Mouse (Mus musculus) lung, embryonic 14.5 days (tissue): ENCODE data around the gene Dop1b. TPM values are rescaled to one million over a fixed set of nuclear protein-coding genes. Genes with fewer than 3 reads are reported as not detected.
"Not testable (repeated sequence)": the region's sequence is repeated elsewhere in the genome, so short reads cannot be mapped to it uniquely, and the experiment has no call there.

Source experiments
- ATAC-seq: fragments of 200-750 bp; cut with Nextera tagmentation; 2 replicates; pipeline ENCODE4 v1.8.0; 2017; ENCODE audit warnings: mild to moderate bottlenecking, moderate TSS enrichment, moderate library complexity; ENCODE audit not compliant: insufficient read depth
- DNase-seq: peaks from one replicate; pipeline ENCODE4 v3.0.0-alpha.2; 2015
- H3K27ac ChIP-seq: fragments of 300-500 bp; sonication (generic); 2 replicates; pipeline ENCODE4 v1.5.1; 2014; ENCODE audit warnings: low read depth, mild to moderate bottlenecking, moderate library complexity
- H3K27me3 ChIP-seq: fragments of 300-500 bp; sonication (generic); 2 replicates; pipeline ENCODE4 v1.6.1; 2014; ENCODE audit warnings: low read length, control low read depth; ENCODE audit not compliant: insufficient read depth
- H3K36me3 ChIP-seq: fragments of 300-500 bp; sonication (generic); 2 replicates; pipeline ENCODE4 v1.6.1; 2014; ENCODE audit warnings: control low read depth; ENCODE audit not compliant: insufficient read depth
- H3K4me1 ChIP-seq: fragments of 300-500 bp; sonication (generic); 2 replicates; pipeline ENCODE4 v1.6.1; 2014; ENCODE audit warnings: antibody characterized with exemption, control low read depth; ENCODE audit not compliant: insufficient read depth
- H3K4me2 ChIP-seq: fragments of 300-500 bp; sonication (generic); 2 replicates; pipeline ENCODE4 v1.6.1; 2014; ENCODE audit warnings: mild to moderate bottlenecking
- H3K4me3 ChIP-seq: fragments of 300-500 bp; sonication (generic); 2 replicates; pipeline ENCODE4 v1.5.1; 2014; ENCODE audit warnings: low read depth, low read length
- H3K9ac ChIP-seq: fragments of 300-500 bp; sonication (generic); 2 replicates; pipeline ENCODE4 v1.6.1; 2014
- H3K9me3 ChIP-seq: fragments of 300-500 bp; sonication (generic); 2 replicates; pipeline ENCODE4 v1.6.1; 2016; ENCODE audit warnings: low read depth, low read length, control low read depth
- CTCF ChIP-seq: IDR thresholded peaks from 2 replicates; pipeline ENCODE4 v1.5.1; 2016; ENCODE audit warnings: antibody characterized with exemption, low read depth
- WGBS: fragments of 180-500 bp; shearing (Covaris S2); extraction: QIAGEN DNeasy Blood & Tissue Kit; methylation state at CpG from one replicate; pipeline ENCODE4 v1.1.7; 2014; 5-methylcytosine and 5-hydroxymethylcytosine counted together
- polyA plus RNA-seq: library from polyadenylated mRNA; unstranded; fragments of >200 nt; fragmentation: Nextera tagmentation; extraction: Ambion mirVana; gene quantifications from 2 replicates; pipeline ENCODE4 v1.2.1, GENCODE M21; 2014

The Dop1b gene
- polyA plus RNA-seq, 1 experiment from 2014 or later: 13.4 TPM

GRCm38 (mm10) chr16:93826054-93826453 lies 114.3 kb downstream of the Dop1b start:
- H3K4me1 ChIP-seq: no peaks in the 10 kb centered on the region
- no peaks in the 10 kb centered on the region for H3K36me3 ChIP-seq
- H3K9ac ChIP-seq: no peak overlapping the region
- H3K27ac ChIP-seq: no peak overlapping the region
- ATAC-seq (no peak), DNase-seq (no peak)
- no peak for TF ChIP-seq CTCF
- no peaks in the 10 kb centered on the region for H3K27me3 ChIP-seq
- WGBS: 55% methylated on average over 11 of the region's 11 CpGs
- H3K9me3 ChIP-seq: peaks cover 3% of the 10 kb centered on the region; the same call in 1 of the 2 replicates
- H3K4me2 ChIP-seq: no peak overlapping the region
- H3K4me3 ChIP-seq: no peak overlapping the region

DNA sequence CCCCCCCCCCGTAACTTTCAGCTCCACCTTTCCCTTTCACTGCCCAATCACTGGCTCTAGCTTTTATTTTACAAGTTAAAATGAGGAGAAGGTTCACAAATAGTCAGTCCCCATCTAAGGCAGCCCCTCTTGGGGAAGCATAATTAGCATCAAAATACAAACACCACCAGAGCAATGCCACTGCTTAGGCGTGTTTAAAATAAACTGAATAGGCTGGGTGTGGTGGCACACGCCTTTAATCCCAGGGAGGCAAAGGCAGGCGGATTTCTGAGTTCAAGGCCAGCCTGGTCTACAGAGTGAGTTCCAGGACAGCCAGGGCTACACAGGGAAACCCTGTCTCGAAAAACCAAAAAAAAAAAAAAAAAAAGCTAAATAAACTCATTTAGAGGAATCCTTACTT lies 114.8 kb downstream of the Dop1b start:
- not testable (repeated sequence) for H3K36me3 ChIP-seq, H3K4me3 ChIP-seq, H3K4me2 ChIP-seq, H3K9me3 ChIP-seq, H3K4me1 ChIP-seq, ATAC-seq, DNase-seq, H3K27me3 ChIP-seq, H3K27ac ChIP-seq, H3K9ac ChIP-seq
- WGBS: 53% methylated on average over 5 of the region's 5 CpGs

DNA sequence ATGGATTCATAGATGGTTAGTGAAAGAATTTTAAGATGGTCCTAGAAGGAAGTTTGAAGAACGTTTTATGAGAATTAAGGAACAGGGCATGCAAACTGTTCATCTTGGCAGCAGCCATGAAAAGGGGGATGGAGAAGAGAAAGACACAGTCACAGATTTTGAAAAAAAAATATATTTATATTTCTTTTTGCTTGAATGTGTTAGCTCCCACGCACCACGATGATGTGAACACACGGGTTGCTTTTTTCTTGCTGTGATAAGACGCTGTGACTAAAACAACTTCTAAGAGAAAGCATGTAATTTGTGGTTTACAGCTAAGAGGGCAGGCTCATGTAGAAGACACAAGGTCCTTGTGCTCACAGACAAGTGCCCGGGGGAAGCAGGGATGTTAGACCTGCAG lies 115.2 kb downstream of the Dop1b start:
- no peak for ATAC-seq
- no peaks in the 10 kb centered on the region for H3K36me3 ChIP-seq
- no peak overlapping the region for H3K27ac ChIP-seq
- no peak overlapping the region for H3K4me3 ChIP-seq
- no peak overlapping the region for H3K9ac ChIP-seq
- H3K4me1 ChIP-seq: no peaks in the 10 kb centered on the region
- TF ChIP-seq CTCF: no peak
- no peaks in the 10 kb centered on the region for H3K27me3 ChIP-seq
- WGBS: 79% methylated on average over 6 of the region's 6 CpGs
- H3K4me2 ChIP-seq: no peak overlapping the region
- no peak for DNase-seq
- peaks cover 1% of the 10 kb centered on the region; the same call in 1 of the 2 replicates for H3K9me3 ChIP-seq

DNA sequence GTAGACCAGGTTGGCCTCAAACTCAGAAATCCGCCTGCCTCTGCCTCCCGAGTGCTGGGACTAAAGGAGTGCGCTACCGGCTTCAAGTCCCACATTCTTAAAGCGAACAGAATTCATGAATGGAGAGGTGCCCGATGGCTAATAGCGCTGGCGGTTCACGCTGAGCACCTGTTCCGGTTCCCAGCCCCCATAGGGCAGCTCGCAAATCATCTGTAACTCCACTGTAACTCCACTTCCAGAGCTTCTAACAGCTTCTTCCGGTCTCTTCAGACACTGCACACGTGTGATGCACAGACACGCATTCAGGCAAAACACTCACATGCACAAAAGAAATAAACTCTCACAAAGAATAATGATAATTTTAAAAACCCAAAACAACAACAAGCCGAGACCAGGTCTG lies 117.8 kb downstream of the Dop1b start:
- 0 out of 2 replicates have a peak, but pooled peaks cover 4% of the 10 kb centered on the region for H3K4me1 ChIP-seq
- no peaks in the 10 kb centered on the region for H3K9me3 ChIP-seq
- no peak overlapping the region for H3K9ac ChIP-seq
- 91% methylated on average over 15 of the region's 15 CpGs for WGBS
- DNase-seq (no peak), ATAC-seq (no peak)
- H3K27me3 ChIP-seq: no peaks in the 10 kb centered on the region
- no peak overlapping the region for H3K4me3 ChIP-seq
- no peak for TF ChIP-seq CTCF
- no peak overlapping the region for H3K27ac ChIP-seq
- H3K36me3 ChIP-seq: 0 out of 2 replicates have a peak, but pooled peaks cover 3% of the 10 kb centered on the region
- no peak overlapping the region for H3K4me2 ChIP-seq

DNA sequence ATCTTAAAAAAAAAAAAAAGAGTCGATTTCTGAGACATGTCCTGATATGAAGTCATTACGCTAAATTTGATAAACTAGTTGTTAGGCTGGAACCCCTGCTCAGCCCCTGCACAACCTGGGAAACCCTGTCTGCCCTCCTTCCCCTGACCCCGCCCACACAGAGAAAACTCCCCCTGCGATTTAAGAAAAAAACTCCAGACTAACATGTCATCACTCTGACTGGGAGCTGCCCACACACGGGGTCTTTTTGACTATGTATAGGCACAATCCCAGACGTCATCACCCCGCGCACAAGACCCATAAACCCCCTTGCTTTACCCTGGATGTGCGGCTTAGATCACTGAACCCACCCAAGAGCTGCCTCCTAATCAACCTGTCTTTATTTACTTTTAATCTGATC lies 118.4 kb downstream of the Dop1b start:
- DNase-seq (no peak), ATAC-seq (no peak)
- Histone ChIP-seq H3K4me3 (no peak overlapping the region), H3K4me1 (0 out of 2 replicates have a peak, but pooled peaks cover 4% of the 10 kb centered on the region), H3K4me2 (no peak overlapping the region), H3K27me3 (no peaks in the 10 kb centered on the region), H3K27ac (no peak overlapping the region), H3K36me3 (0 out of 2 replicates have a peak, but pooled peaks cover 3% of the 10 kb centered on the region), H3K9ac (no peak overlapping the region), H3K9me3 (no peaks in the 10 kb centered on the region)
- TF ChIP-seq CTCF: no peak
- WGBS: 76% methylated on average over 9 of the region's 9 CpGs

- no peak for TF ChIP-seq CTCF
- ATAC-seq: no peak
- Histone ChIP-seq H3K9me3 (no peaks in the 10 kb centered on the region), H3K4me2 (no peak overlapping the region), H3K36me3 (0 out of 2 replicates have a peak, but pooled peaks cover 3% of the 10 kb centered on the region), H3K4me3 (no peak overlapping the region), H3K4me1 (0 out of 2 replicates have a peak, but pooled peaks cover 4% of the 10 kb centered on the region), H3K27me3 (no peaks in the 10 kb centered on the region), H3K9ac (no peak overlapping the region), H3K27ac (no peak overlapping the region)
- WGBS: 76% methylated on average over 5 of the region's 5 CpGs
- DNase-seq: no peak
Observed at GRCm38 (mm10) chr16:93830916-93831315, 119.2 kb downstream of the Dop1b start.

DNA sequence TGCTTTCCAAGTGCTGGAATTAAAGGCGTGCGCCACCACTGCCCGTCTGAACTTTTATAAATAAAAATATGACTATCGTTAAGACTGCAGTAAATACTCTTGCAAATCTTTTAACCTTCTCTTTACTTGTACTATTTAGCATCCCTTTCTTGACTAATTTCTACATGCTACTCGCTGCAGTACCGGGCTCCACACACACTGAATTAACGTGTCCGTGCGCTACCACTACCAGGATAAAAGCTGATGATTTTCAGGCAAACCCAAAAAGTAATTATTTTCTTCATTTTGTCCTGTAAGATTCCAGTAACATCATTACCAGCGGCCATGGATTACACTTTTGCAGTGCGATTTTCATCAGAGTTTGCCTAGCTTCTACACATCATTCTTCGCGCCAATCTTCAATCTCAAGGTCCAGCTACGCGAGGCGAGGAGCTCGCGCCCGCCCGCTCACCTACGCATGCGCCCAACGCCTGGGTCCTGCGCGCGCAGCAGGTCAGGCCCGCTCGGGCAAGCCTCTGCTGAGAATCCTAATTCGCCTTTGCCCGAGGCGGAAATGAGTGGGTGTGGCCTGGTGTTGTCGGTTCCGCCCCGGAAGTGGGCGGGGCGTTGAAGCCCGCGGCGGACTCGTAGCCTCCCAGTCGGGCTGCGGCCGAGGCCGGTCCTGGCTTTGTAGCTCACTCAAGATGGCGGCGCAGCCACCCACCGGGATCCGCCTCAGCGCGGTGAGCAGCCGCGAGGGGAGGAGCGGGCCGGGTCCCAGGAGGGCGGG lies 120.1 kb downstream of the Dop1b start, which contains the start of gene Morc3:
Gene Morc3, plus strand, starts transcription at position 495 of the 769 bp plus-strand sequence.
- no peaks in the 10 kb centered on the region for H3K27me3 ChIP-seq
- H3K4me1 ChIP-seq: 0 out of 2 replicates have a peak, but pooled peaks cover 4% of the 10 kb centered on the region
- 11% methylated on average over 53 of the region's 55 CpGs for WGBS
- no peak for TF ChIP-seq CTCF
- H3K4me3 ChIP-seq: peak within 1 kb of the TSS; percentile 97
- H3K9me3 ChIP-seq: no peaks in the 10 kb centered on the region
- peak within 1 kb of the TSS; percentile 96 for H3K9ac ChIP-seq
- peak within 1 kb of the TSS; percentile 95 for H3K27ac ChIP-seq
- ATAC-seq: peak; percentile 97
- H3K4me2 ChIP-seq: peak within 1 kb of the TSS; percentile 80
- 0 out of 2 replicates have a peak, but pooled peaks cover 3% of the 10 kb centered on the region for H3K36me3 ChIP-seq
- peak; percentile 100 for DNase-seq
